In genomic region chr2:20865795-20866194, GRCm38 (mm10) we compare ENCODE assay signal across 10 mouse cellular contexts.
"Had no signal": no experiment of that assay in that cellular context is flagged by ENCODE, and none has a peak within 500 bp of the region (broad histone marks: within the 10 kb centered on the region; RNA-seq: fewer than 3 reads in every experiment).

No protein-coding gene starts in this region.

- DNase-seq: kidney, postnatal 25 days; layer of hippocampus, adult 9-11 months; layer of hippocampus, postnatal 36 days; liver, embryonic 13.5 days; lung, adult 2 months; lung, postnatal 14 days; lung, postnatal 4 days; thymus, adult 18-20 months; thymus, postnatal 36 days had no signal

- ATAC-seq: midbrain, embryonic 15.5 days had no signal
